Mouse (Mus musculus): Measurements from ENCODE around the gene Sept9. TPM values are rescaled to one million over a fixed set of nuclear protein-coding genes. Genes with fewer than 3 reads are reported as not detected.

The Sept9 gene
- polyA plus RNA-seq, 1 experiment from 2014 or later, result 180 TPM

GRCm38 (mm10) chr11:117348429-117349103 lies 149.1 kb downstream of the Sept9 start:
- Histone ChIP-seq H3K9me3 (no peaks in the 10 kb centered on the region), H3K36me3 (replicated peaks) (peaks cover 28% of the 10 kb centered on the region), H3K4me2 (no peak overlapping the region), H3K4me1 (peaks cover 65% of the 10 kb centered on the region), H3K27ac (peak overlapping the region; percentile 95; the same call in 1 of the 2 replicates), H3K27me3 (no peaks in the 10 kb centered on the region), H3K9ac (0 out of 2 replicates have a peak overlapping the region, but pooled peaks have one; percentile 5), H3K4me3 (replicated peaks) (no peak overlapping the region)
- WGBS, result 74% methylated on average over 10 of the region's 10 CpGs
- no peak for ATAC-seq (ENCODE audit: low FRiP score)

GRCm38 (mm10) chr11:117349429-117350363 lies 150.2 kb downstream of the Sept9 start:
- peaks cover 53% of the 10 kb centered on the region for H3K4me1 ChIP-seq
- WGBS, result 53% methylated on average over 20 of the region's 20 CpGs
- H3K4me2 ChIP-seq, result no peak overlapping the region
- no peaks in the 10 kb centered on the region for H3K27me3 ChIP-seq
- H3K4me3 ChIP-seq (replicated peaks), result no peak overlapping the region
- no peaks in the 10 kb centered on the region for H3K9me3 ChIP-seq
- peak overlapping the region; percentile 27; the same call in 1 of the 2 replicates for H3K9ac ChIP-seq
- ATAC-seq (ENCODE audit: low FRiP score), result no peak
- H3K36me3 ChIP-seq (replicated peaks), result peaks cover 40% of the 10 kb centered on the region
- H3K27ac ChIP-seq, result peak overlapping the region; percentile 37

DNA sequence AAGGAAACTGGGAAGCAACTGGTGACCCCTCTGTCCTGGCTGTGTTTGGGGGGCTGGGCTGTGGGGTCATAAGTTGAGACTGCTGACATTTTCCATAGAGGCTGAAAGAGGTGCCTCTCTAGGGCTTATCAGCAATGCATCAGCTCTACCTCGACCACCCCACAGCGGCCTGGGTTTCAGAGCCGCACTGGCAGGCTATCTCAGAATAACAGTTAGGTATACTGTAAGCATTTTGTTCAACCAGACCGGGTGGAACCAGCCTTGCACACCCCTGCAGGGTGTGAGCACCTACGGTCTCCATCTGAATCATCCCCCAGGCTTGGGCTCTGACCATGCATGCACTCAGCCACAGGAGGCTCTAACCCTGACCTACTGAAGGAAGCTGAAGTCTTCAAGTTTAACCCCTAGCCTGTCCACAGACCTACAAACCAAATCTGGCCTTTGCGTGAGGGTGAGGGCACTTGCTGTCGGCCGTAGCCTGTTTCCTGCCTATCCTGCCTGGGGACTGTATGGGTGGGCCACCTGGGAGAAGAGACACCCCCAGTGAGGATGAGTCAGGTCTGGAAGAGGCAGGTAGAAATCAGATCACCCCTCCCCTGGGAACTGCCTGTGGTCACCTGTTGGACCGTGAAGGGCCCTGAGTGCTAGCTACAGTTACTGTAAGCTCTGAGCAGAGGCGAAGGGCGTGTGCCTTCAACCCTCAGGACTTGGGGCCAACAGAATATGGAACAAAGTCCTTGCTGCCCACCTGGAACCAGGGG lies 151.2 kb downstream of the Sept9 start:
- Histone ChIP-seq H3K27me3 (no peaks in the 10 kb centered on the region), H3K27ac (no peak overlapping the region; the same call in 1 of the 2 replicates), H3K36me3 (replicated peaks) (peaks cover 49% of the 10 kb centered on the region), H3K9ac (no peak overlapping the region), H3K4me2 (no peak overlapping the region), H3K4me1 (peaks cover 44% of the 10 kb centered on the region), H3K4me3 (replicated peaks) (no peak overlapping the region), H3K9me3 (no peaks in the 10 kb centered on the region)
- ATAC-seq (ENCODE audit: low FRiP score), result no peak
- 89% methylated on average over 11 of the region's 11 CpGs for WGBS

GRCm38 (mm10) chr11:117353126-117353525 lies 153.7 kb downstream of the Sept9 start:
- Histone ChIP-seq H3K36me3 (replicated peaks) (peaks cover 73% of the 10 kb centered on the region), H3K4me2 (no peak overlapping the region), H3K27ac (no peak overlapping the region), H3K27me3 (no peaks in the 10 kb centered on the region), H3K9me3 (no peaks in the 10 kb centered on the region), H3K9ac (no peak overlapping the region), H3K4me1 (peaks cover 19% of the 10 kb centered on the region), H3K4me3 (replicated peaks) (no peak overlapping the region)
- ATAC-seq (ENCODE audit: low FRiP score), result no peak
- WGBS, result 89% methylated on average over 11 of the region's 11 CpGs

- H3K27ac ChIP-seq, result no peak overlapping the region
- H3K4me1 ChIP-seq, result peaks cover 9% of the 10 kb centered on the region
- no peak overlapping the region for H3K4me2 ChIP-seq
- peaks cover 80% of the 10 kb centered on the region for H3K36me3 ChIP-seq (replicated peaks)
- WGBS, result 94% methylated on average over 4 of the region's 4 CpGs
- H3K9me3 ChIP-seq, result no peaks in the 10 kb centered on the region
- no peak overlapping the region for H3K4me3 ChIP-seq (replicated peaks)
- H3K27me3 ChIP-seq, result no peaks in the 10 kb centered on the region
- ATAC-seq (ENCODE audit: low FRiP score), result no peak
- H3K9ac ChIP-seq, result no peak overlapping the region
These were observed 154.6 kb downstream of the Sept9 start for GRCm38 (mm10) chr11:117354107-117354506.

- H3K4me1 ChIP-seq, result no peaks in the 10 kb centered on the region
- 75% methylated on average over 3 of the region's 3 CpGs for WGBS
- no peaks in the 10 kb centered on the region for H3K9me3 ChIP-seq
- no peak overlapping the region for H3K4me2 ChIP-seq
- H3K27me3 ChIP-seq, result no peaks in the 10 kb centered on the region
- no peak overlapping the region for H3K4me3 ChIP-seq (replicated peaks)
- peaks cover 96% of the 10 kb centered on the region for H3K36me3 ChIP-seq (replicated peaks)
- no peak for ATAC-seq (ENCODE audit: low FRiP score)
- no peak overlapping the region for H3K9ac ChIP-seq
- H3K27ac ChIP-seq, result no peak overlapping the region; the same call in 1 of the 2 replicates
These were observed 157.5 kb downstream of the Sept9 start for GRCm38 (mm10) chr11:117356937-117357336.

DNA sequence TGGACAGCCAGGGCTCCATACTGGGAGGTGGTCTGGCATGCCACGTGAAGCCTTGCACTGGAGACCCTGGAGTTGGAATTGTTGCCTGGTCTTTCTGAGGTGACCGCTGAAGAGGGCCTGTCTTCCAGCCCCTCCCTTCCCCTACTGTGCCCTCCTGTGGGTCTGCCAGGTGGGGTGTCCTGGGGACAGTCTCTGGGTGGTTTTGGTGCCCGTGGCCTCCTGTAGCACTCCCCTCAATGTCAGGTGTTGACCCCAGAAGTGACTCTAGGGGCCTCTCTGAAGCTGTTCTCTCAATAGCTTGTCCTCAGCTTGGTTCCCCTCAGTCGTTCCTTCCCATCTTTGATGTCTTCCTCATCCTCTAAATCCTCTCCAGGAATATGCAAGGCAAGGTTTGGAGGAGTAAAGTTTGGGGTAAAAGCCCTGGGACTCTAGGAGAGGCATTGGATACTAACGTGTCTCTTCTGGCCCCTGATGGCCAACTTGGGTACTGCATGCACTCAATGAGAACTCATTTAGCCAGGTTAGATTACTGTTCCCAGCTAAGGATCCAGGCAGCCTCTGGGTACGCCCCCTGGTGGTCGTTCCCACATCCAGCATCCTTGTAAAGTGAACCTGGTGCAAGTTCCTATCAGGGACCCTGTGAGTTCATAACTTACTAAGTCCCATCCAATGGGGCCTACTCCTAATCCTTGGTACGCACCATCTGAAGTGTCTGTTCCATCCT lies 158.6 kb downstream of the Sept9 start:
- no peaks in the 10 kb centered on the region for H3K27me3 ChIP-seq
- ATAC-seq (ENCODE audit: low FRiP score), result peak; percentile 75
- H3K9ac ChIP-seq, result no peak overlapping the region
- no peaks in the 10 kb centered on the region; the same call in 1 of the 2 replicates for H3K4me1 ChIP-seq
- H3K4me3 ChIP-seq (replicated peaks), result no peak overlapping the region
- peaks cover 96% of the 10 kb centered on the region for H3K36me3 ChIP-seq (replicated peaks)
- 0 out of 2 replicates have a peak overlapping the region, but pooled peaks have one; percentile 33 for H3K27ac ChIP-seq
- no peak overlapping the region for H3K4me2 ChIP-seq
- WGBS, result 38% methylated on average over 8 of the region's 8 CpGs
- H3K9me3 ChIP-seq, result no peaks in the 10 kb centered on the region

DNA sequence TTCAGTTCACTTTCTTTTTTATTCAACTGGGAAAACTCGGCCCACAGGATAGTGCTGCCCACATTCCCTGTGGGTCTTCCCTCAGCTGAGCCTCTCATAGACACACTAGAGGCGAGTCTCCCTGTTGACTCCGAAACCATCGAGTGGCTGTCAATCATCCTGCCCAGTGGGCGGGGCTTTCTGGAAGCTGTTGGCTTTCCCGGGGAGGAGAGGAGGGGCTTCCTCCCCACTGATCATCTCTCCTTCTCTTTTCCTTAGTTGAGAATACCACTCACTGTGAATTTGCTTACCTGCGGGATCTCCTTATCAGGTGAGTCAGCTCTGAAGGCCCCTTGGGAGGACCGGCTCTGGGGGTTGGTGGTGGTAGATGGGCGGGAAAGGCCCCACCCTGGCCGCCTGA lies 159.7 kb downstream of the Sept9 start:
- ATAC-seq (ENCODE audit: low FRiP score), result no peak
- H3K36me3 ChIP-seq (replicated peaks), result peaks cover 88% of the 10 kb centered on the region

GRCm38 (mm10) chr11:117359870-117360269 lies 160.4 kb downstream of the Sept9 start:
- no peak for ATAC-seq (ENCODE audit: low FRiP score)
- no peak overlapping the region for H3K4me2 ChIP-seq
- 74% methylated on average over 5 of the region's 5 CpGs for WGBS
- no peaks in the 10 kb centered on the region; the same call in 1 of the 2 replicates for H3K4me1 ChIP-seq
- H3K9me3 ChIP-seq, result no peaks in the 10 kb centered on the region
- H3K27ac ChIP-seq, result no peak overlapping the region
- H3K36me3 ChIP-seq (replicated peaks), result peaks cover 81% of the 10 kb centered on the region
- no peak overlapping the region for H3K9ac ChIP-seq
- no peak overlapping the region for H3K4me3 ChIP-seq (replicated peaks)
- H3K27me3 ChIP-seq, result no peaks in the 10 kb centered on the region

More for the DNA sequence above, 159.7 kb downstream of the Sept9 start:
- Histone ChIP-seq H3K9me3 (no peaks in the 10 kb centered on the region), H3K27ac (no peak overlapping the region), H3K4me3 (replicated peaks) (no peak overlapping the region), H3K27me3 (no peaks in the 10 kb centered on the region), H3K9ac (no peak overlapping the region), H3K4me2 (no peak overlapping the region), H3K4me1 (no peaks in the 10 kb centered on the region; the same call in 1 of the 2 replicates)
- whole genome bisulfite sequencing, result 81% methylated on average over 10 of the region's 10 CpGs

DNA sequence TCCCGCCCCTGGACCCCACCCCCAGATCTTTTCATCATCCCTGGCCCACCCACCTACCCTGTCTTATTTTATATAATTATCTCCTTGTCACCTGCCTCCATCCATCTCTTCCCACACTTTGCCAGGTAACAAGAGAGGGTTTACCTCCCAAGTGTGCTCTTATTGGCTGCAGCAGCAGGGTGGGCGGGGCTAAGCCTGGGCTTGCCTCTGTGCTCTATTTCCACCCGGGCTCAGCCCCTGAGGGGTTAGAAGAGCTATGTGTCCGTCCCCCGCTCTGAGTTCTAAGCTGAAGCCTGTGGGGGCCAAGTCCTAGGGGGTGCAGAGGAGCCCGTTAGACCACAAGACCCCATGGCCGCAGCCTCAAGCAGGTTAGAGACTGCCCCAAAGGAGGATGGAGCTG lies 161.1 kb downstream of the Sept9 start:
- Histone ChIP-seq H3K4me2 (no peak overlapping the region), H3K27ac (no peak overlapping the region), H3K4me1 (no peaks in the 10 kb centered on the region; the same call in 1 of the 2 replicates), H3K27me3 (no peaks in the 10 kb centered on the region), H3K9ac (no peak overlapping the region), H3K4me3 (replicated peaks) (no peak overlapping the region), H3K36me3 (replicated peaks) (peaks cover 74% of the 10 kb centered on the region), H3K9me3 (no peaks in the 10 kb centered on the region)
- no peak for ATAC-seq (ENCODE audit: low FRiP score)
- WGBS, result 76% methylated on average over 6 of the region's 7 CpGs

GRCm38 (mm10) chr11:117362307-117362706 lies 162.8 kb downstream of the Sept9 start:
- WGBS, result 89% methylated on average over 2 of the region's 2 CpGs
- Histone ChIP-seq H3K9me3 (no peaks in the 10 kb centered on the region), H3K9ac (no peak overlapping the region), H3K4me1 (no peaks in the 10 kb centered on the region; the same call in 1 of the 2 replicates), H3K27me3 (no peaks in the 10 kb centered on the region), H3K36me3 (replicated peaks) (peaks cover 57% of the 10 kb centered on the region), H3K4me3 (replicated peaks) (no peak overlapping the region), H3K27ac (no peak overlapping the region), H3K4me2 (no peak overlapping the region)
- ATAC-seq (ENCODE audit: low FRiP score), result no peak
